Mouse (Mus musculus) kidney, adult 2 months (tissue): ENCODE results near the gene Usp53. TPM values are rescaled to one million over a fixed set of nuclear protein-coding genes. Genes with fewer than 3 reads are reported as not detected.
A peak's percentile ranks its signal among the peaks of the same experiment; 100 is the strongest.
"Not testable (repeated sequence)": the region's sequence is repeated elsewhere in the genome, so short reads cannot be mapped to it uniquely, and the experiment has no call there.

Experiments
- DNase-seq: peaks from one replicate; pipeline ENCODE4 v3.0.0; 2021
- H3K27ac ChIP-seq: fragments of 200-500 bp; 2 replicates; pipeline ENCODE4 v1.5.1; 2012; ENCODE audit warnings: low read depth, low read length, control low read depth, inconsistent platforms; ENCODE audit not compliant: insufficient read depth
- H3K27me3 ChIP-seq: fragments of 200-500 bp; replicated peaks from 2 replicates; pipeline ENCODE4 v1.6.1; 2012; ENCODE audit warnings: mild to moderate bottlenecking, moderate library complexity, low read length, inconsistent platforms; ENCODE audit not compliant: control insufficient read depth, insufficient read depth
- H3K36me3 ChIP-seq: fragments of 200-500 bp; 2 replicates; pipeline ENCODE4 v1.6.1; 2012; ENCODE audit warnings: mild to moderate bottlenecking, moderate library complexity, low read length, inconsistent platforms; ENCODE audit not compliant: control insufficient read depth, insufficient read depth
- H3K4me1 ChIP-seq: fragments of 200-500 bp; 2 replicates; pipeline ENCODE4 v1.6.1; 2011; ENCODE audit warnings: low read length; ENCODE audit not compliant: control insufficient read depth, insufficient read depth
- H3K4me3 ChIP-seq: fragments of 200-500 bp; 2 replicates; pipeline ENCODE4 v1.5.1; 2011; ENCODE audit warnings: mild to moderate bottlenecking, low read depth, low read length, control low read depth; ENCODE audit not compliant: insufficient read depth
- CTCF ChIP-seq: fragments of 200-500 bp; conservative IDR thresholded peaks from 2 replicates; pipeline ENCODE4 v1.5.1; 2011; ENCODE audit warnings: low read depth, mild to moderate bottlenecking, control low read depth, low read length, moderate library complexity, mixed read lengths; ENCODE audit not compliant: insufficient read depth, insufficient read length
- POLR2A ChIP-seq: fragments of 200-500 bp; IDR thresholded peaks from one replicate; pipeline ENCODE4 v1.6.1; 2011; ENCODE audit warnings: low read depth, low read length, control low read depth
- WGBS: fragments of 180-500 bp; shearing (Covaris S2); methylation state at CpG from one replicate; pipeline ENCODE4 v1.1.7; 2018; 5-methylcytosine and 5-hydroxymethylcytosine counted together
- polyA plus RNA-seq: library from polyadenylated mRNA; depleted of rRNA; stranded (reverse); fragments of >200 nt; gene quantifications from 2 replicates; pipeline ENCODE4 v1.2.3, GENCODE M21; 2012

The Usp53 gene
- polyA plus RNA-seq, 1 experiment = 4.4 TPM

DNA sequence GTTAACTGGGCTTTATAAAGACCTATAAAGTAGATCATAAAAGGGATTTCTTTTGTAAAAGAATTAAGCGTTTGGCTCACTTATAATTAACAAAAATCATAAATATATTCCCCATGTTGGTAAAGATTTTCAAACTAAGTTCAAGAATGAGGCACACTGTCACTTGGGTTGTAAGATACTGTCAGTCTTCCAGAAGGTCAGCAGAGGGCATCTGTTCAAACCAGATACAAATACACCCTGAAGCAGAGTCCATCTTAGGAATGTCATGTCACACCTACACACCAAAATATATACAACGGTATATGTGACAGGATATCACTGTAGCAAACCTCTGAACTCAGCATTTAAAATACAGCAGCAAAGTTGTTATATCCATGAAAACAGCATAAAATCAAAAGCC, 34.2 kb downstream of the Usp53 start:
- H3K36me3 ChIP-seq = no peaks in the 10 kb centered on the region; the same call in none of the 2 replicates
- H3K27me3 ChIP-seq = no peaks in the 10 kb centered on the region
- H3K27ac ChIP-seq = no peak overlapping the region
- no peaks in the 10 kb centered on the region for H3K4me1 ChIP-seq
- 87% methylated on average over 2 of the region's 2 CpGs for WGBS
- H3K4me3 ChIP-seq = no peak overlapping the region
- no peak for DNase-seq
- no peak for TF ChIP-seq POLR2A
- TF ChIP-seq CTCF = no peak

- Histone ChIP-seq H3K27ac (no peak overlapping the region), H3K36me3 (no peaks in the 10 kb centered on the region; the same call in 1 of the 2 replicates), H3K4me1 (no peaks in the 10 kb centered on the region; the same call in 1 of the 2 replicates), H3K4me3 (no peak overlapping the region), H3K27me3 (no peaks in the 10 kb centered on the region)
- DNase-seq = no peak
- WGBS = 57% methylated on average over 6 of the region's 6 CpGs
- no peak for TF ChIP-seq CTCF
- TF ChIP-seq POLR2A = no peak
These were observed 40.9 kb downstream of the Usp53 start for GRCm38 (mm10) chr3:122943387-122943890.

GRCm38 (mm10) chr3:122939215-122939614, 45.1 kb downstream of the Usp53 start:
- H3K27me3 ChIP-seq = no peaks in the 10 kb centered on the region
- no peak overlapping the region for H3K27ac ChIP-seq
- peak; percentile 39 for DNase-seq
- peaks cover 4% of the 10 kb centered on the region; the same call in 1 of the 2 replicates for H3K36me3 ChIP-seq
- no peaks in the 10 kb centered on the region; the same call in 1 of the 2 replicates for H3K4me1 ChIP-seq
- H3K4me3 ChIP-seq = no peak overlapping the region
- TF ChIP-seq POLR2A = no peak
- TF ChIP-seq CTCF = no peak
- WGBS = 85% methylated on average over 2 of the region's 2 CpGs

DNA sequence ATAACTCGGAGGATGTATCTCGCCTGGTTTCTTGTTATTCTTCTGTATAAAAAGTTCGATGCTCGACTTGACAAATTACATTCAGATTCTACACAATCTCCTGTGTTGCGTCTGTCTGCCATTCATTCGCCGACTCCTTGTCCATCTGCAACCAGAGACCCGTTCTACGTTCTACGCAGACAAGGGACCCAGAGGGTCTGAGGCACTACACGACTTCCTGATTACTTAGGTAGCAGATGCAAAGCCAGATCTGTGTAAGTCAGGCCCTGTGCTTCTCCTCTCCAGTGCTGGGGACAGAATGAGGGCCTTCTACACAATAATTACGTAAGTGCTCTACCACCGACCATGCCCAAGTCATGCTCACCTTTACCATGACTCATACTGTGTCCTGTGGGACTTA, 47.1 kb downstream of the Usp53 start:
- 90% methylated on average over 13 of the region's 13 CpGs for WGBS
- H3K36me3 ChIP-seq, DNase-seq, H3K27me3 ChIP-seq, H3K4me3 ChIP-seq, H3K4me1 ChIP-seq, H3K27ac ChIP-seq: not testable (repeated sequence)

GRCm38 (mm10) chr3:122932466-122932865, 51.8 kb downstream of the Usp53 start:
- DNase-seq = no peak
- WGBS = 91% methylated on average over 1 of the region's 1 CpGs
- H3K4me3 ChIP-seq = no peak overlapping the region
- H3K27me3 ChIP-seq = no peaks in the 10 kb centered on the region
- no peak overlapping the region for H3K27ac ChIP-seq
- peaks cover 4% of the 10 kb centered on the region; the same call in 1 of the 2 replicates for H3K36me3 ChIP-seq
- no peaks in the 10 kb centered on the region for H3K4me1 ChIP-seq
- TF ChIP-seq CTCF = no peak
- no peak for TF ChIP-seq POLR2A

GRCm38 (mm10) chr3:122929723-122930122, 54.6 kb downstream of the Usp53 start:
- H3K27ac ChIP-seq = no peak overlapping the region

GRCm38 (mm10) chr3:122924009-122924914, 60.0 kb downstream of the Usp53 start, which contains the start of gene 1810037I17Rik:
Gene 1810037I17Rik, plus strand, starts transcription at chr3:122924203.
- WGBS = under 1% methylated on average over 68 of the region's 68 CpGs
- peaks cover 11% of the 10 kb centered on the region for H3K4me1 ChIP-seq
- TF ChIP-seq CTCF (peak; percentile 48; the same call in 1 of the 2 replicates), POLR2A (peak; percentile 57)

More at GRCm38 (mm10) chr3:122929723-122930122, 54.6 kb downstream of the Usp53 start:
- no peaks in the 10 kb centered on the region for H3K36me3 ChIP-seq
- H3K27me3 ChIP-seq = no peaks in the 10 kb centered on the region
- 90% methylated on average over 6 of the region's 6 CpGs for WGBS
- TF ChIP-seq CTCF (no peak), POLR2A (no peak)
- H3K4me1 ChIP-seq = no peaks in the 10 kb centered on the region
- no peak overlapping the region for H3K4me3 ChIP-seq
- DNase-seq = no peak

More at GRCm38 (mm10) chr3:122924009-122924914, 60.0 kb downstream of the Usp53 start, which contains the start of gene 1810037I17Rik:
- Histone ChIP-seq H3K36me3 (no peaks in the 10 kb centered on the region), H3K4me3 (peak within 1 kb of the TSS; percentile 88), H3K27me3 (no peaks in the 10 kb centered on the region), H3K27ac (peak within 1 kb of the TSS; percentile 68)
- peak; percentile 98 for DNase-seq
